Mouse (Mus musculus) thymus, postnatal 14 days (tissue): ENCODE data around the gene Nrm.
A peak's percentile ranks its signal among the peaks of the same experiment; 100 is the strongest.

Source experiments
- DNase-seq: peaks from one replicate; pipeline ENCODE4 v3.0.0; 2021

Gene Nrm

DNA sequence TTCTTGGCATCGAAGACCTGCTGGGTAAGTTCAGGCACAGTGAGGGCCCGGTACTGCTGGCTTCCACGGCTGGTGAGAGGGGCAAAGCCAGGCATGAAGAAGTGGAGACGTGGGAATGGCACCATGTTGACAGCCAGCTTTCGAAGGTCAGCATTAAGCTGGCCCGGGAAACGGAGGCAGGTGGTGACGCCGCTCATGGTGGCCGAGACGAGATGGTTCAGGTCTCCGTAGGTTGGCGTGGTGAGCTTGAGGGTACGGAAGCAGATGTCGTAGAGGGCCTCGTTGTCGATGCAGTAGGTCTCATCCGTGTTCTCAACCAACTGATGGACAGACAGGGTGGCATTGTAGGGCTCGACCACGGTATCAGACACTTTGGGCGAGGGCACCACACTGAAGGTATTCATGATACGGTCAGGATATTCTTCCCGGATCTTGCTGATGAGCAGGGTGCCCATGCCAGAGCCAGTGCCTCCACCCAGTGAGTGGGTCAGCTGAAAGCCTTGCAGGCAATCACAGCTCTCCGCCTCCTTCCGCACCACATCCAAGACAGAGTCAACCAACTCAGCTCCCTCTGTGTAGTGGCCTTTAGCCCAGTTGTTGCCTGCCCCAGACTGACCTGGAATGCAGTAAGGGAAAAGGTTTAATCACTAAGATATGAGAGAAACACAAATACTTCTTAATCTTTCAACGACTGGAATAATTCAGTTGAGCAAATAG lies 25.5 kb upstream of the Nrm start:
- no peak for DNase-seq

DNA sequence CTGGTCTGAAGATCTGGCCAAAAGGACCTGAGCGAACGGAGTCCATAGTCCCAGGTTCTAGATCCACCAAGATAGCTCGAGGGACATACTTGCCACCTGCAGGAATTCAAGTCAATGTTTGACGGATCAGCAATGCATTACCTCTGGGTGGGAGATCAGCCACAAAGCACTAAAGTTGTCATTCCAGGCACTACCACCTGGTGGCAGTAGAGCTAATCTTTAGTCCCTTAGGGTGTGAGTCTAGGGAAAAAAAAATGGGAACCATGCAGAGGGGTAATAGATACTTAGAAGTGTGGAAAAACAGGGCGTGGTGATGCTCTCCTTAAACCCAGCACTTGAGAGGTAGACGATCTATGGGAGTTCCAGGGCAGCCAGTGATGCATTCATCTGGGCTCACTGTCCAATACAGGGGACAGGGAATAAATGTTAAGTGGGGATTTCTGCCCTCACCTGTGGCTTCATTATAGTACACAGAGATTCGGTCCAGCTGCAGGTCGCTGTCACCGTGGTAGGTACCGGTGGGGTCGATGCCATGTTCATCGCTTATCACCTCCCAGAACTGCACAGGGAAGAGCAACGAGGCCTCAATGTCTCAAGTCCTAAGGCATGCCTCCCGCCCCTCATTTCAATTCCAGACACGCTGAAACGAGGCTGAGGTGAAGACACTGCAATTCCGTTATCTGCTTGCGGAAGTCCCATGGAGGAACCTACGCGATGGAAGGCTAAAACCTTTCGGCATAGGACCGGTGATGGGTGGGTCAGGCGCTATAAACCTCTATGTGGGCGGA lies 24.7 kb upstream of the Nrm start:
- DNase-seq, result peak; percentile 86

DNA sequence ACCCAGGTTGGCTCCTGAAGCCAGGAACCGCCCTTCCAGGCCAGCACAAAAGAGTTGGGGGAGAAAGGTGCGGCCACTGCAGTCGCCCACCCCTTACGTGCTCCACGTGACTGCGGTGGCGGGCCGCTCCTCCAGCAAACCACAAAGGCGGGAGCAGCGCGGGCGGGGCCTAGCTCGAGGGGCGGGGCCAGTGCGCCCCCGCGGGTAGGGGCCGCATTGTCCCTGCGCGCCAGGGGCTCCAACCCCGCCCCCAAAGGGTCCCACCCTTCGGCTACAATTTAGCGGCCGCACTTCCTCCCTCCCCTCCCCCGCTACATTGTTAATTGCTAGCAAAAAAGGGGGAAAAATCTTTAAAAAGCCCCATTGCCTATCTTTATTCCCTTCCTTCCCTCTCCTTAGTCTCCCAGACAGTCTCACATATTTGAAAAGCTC lies 24.1 kb upstream of the Nrm start:
- peak; percentile 98 for DNase-seq

DNA sequence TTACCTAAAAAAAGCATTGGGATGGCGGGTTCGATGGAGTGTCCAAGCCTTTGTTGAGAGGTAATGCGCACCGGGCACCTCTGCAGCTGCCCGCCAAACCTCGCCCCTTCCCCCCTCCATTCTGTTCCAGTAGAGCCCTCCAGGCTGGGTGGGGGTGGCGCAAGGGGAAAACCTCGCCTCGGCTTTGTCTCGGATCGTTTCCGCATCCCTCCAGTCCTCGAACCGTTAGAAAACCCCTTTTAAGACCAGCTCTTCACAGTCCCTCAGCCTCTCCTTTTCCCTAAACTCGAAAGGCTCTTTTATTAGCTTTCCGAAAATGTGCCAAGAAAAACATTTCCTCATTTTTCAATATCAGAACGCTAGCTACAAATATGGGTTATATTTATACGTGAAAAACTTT lies 23.6 kb upstream of the Nrm start:
- DNase-seq, result peak; percentile 87

DNA sequence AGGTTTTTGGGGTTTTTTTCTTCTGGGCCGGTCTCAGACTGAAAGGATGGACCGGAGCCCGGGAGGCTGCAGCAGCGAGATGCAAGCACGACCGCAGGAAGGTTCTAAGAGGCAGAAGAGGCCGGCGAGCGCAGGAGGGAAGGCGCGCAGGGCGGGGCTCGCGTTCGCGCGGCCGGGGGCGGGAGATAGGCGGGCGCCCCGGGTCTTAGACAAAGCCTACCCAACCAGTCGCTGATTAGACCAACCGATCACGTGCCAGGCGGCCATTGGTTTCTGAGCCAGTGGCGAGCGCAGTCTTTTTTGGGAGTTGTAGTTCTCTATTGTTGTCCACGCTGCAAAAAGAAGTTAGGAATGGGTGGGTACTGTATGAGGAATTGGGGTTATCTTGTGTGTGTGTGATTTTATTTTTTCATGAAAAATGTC lies 23.0 kb upstream of the Nrm start, which contains the start of gene Tubb5:
Gene Tubb5 (minus strand): TSS at position 185 of the 423 bp plus-strand sequence.
- peak; percentile 98 for DNase-seq

DNA sequence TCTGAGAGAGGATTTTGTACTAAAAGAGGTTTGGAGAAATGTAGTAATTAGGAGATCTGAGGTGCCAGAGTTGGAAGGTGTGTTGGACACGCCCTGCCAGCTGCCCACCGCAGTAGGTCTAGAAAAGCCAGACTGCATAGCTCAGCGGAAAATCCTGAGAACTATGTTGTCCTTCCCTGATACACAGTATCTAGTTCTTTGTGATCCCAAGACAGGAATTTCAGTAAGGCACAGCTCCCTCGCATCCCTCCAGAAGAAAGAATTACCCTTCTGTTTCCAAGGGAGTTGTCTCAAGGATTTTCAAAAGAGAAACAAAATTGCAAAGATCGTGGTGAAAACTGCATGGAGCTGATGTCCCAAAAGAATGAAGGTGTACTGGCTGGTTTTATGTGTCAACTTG lies 22.5 kb upstream of the Nrm start:
- peak; percentile 41 for DNase-seq

DNA sequence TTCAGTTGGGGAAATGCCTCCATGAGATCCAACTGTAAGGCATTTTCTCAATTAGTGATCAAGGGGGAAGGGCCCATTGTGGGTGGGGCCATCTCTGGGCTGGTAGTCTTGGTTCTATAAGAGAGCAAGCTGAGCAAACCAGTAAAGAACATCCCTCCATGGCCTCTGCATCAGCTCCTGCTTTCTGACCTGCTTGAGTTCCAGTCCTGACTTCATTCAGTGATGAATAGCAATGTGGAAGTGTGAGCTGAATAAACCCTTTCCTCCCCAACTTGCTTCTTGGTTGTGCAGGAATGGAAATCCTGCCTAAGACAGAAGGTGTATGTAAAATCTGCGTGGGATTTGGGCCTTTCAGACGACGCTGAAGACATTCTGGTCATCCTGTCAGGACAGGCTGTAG lies 22.1 kb upstream of the Nrm start:
- peak; percentile 34 for DNase-seq

DNA sequence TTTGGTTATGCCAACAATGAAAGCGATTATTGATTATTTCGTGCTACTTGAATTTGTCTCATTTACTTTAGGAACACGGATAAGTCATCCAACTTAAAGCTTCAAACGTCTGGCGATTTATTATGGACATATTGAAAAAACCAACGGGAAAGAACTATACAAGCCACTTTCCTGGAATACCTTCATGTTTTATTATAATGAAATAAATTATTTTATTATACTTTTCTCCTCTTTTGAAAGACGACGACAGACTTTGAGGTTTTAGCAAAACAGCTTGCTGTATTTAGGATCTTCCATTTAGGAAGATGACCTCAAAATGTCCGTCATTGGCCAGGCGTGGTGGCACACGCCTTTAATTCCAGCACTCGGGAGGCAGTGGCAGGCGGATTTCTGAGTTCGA lies 20.6 kb upstream of the Nrm start:
- no peak for DNase-seq

DNA sequence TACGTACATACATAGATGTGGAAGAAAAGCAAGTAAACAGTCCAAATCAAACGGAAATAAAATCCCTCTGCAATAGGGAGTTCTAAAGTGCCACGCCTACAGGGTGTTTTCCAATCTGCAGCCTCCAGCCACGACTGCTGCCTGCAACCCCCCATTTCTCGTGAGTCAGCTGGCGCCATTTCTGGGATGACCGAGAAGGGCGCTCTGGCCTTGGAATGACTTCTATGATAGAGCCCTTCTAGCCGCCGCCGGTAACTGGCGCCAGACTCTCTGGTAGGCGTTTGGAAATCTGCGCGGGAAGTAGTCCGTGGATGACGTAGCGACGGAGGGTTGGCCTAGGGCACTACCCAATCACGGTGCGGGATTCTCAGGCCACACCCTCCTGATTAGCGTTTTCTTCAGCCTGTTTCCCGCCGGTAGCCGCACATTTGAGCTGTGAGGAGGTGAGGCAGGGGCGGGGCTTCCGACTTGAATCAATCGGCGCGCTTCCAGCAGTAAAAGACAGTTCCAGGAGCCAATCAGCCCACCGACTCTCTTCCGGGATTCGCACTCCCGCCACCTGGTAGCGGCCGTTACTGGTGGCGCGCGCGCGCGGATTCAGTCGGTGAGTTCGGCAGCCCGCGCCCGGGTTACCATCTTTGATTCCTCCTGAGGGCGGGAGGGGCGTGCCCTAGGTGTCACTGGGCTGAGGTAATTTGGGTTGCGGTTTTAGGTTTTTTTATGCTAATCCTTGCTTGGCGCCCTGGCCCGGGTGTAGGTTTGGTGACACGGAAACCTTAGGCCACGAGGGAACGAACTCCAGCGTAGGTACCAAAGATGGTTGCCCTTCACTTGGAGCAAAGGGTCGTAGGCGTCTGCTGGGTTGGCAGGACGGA lies 19.8 kb upstream of the Nrm start, which contains the start of gene Mdc1:
Gene Mdc1 (plus strand): TSS at position 440 of the 875 bp plus-strand sequence.
- DNase-seq, result peak; percentile 99

DNA sequence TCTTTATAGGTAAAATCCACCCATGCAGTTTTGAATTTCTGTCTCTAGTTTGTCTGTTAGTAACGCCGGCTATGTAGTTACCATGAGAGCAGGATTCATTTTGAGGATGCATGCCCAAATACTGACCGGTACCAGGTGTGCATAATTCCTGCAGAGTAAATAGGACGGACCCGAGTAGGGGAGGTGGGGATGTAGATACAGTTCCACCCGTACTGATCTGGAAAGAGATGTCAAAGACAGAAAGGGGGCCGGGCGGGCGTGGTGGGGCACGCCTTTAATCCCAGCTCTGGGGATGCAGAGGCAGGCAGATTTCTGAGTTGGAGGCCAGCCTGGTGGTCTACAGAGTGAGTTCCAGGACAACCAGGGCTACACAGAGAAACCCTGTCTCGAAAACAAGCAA lies 19.1 kb upstream of the Nrm start:
- peak; percentile 37 for DNase-seq

DNA sequence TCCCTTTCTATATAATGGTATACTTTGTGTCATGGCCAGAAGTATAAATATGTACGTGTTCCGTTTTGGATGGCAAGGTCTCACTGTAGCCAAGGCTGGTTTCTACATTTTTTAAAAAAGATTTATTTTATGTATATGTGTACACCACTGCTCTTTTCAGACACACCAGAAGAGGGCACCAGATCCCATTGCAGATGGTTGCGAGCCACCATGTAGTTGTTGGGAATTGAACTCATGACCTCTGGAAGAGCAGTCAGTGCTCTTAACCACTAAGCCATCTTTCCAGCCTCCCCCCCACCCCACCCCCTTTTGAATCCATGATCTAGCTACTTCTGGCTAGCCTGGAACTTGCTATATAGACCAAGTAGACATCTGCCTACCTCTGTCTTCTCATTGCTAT lies 17.6 kb upstream of the Nrm start:
- no peak for DNase-seq

DNA sequence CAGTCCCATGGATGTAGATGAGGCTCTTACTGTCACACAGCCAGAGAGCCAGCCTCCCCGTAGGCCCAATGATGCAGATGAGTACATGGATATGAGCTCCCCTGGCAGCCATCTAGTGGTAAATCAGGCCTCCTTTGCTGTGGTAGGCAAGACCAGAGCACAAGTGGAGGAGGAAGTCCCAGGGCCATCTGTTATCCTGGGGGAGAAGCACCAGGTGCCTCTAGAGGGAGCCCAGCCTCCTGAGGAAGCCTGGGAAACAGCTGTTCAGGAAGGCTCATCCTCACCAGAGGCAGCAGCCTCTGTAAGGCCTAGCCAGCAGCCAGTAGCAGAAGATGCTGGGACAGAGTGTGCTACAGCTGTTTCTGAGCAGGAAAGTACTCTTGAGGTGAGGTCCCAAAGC lies 13.0 kb upstream of the Nrm start:
- no peak for DNase-seq

DNA sequence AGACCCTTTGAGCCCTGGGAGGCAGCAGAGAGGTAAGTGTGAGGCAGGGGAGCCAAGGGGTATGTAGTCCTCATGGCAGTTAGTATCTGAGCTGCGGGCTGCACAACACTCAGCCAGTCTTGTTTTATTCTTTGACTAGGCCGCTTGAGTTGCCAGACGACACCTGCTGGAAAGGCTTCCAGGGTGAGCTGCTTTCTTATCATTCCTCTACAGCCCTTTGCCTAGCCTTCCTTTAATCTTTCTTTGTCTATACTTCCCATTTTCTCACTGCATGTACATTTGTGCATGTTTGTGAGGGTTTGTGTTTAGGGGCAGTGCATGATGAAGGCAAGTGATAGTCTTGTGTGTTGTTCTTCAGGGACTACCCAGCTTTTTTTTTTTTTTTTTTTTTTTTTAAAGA lies 10.1 kb upstream of the Nrm start:
- DNase-seq, result no peak

DNA sequence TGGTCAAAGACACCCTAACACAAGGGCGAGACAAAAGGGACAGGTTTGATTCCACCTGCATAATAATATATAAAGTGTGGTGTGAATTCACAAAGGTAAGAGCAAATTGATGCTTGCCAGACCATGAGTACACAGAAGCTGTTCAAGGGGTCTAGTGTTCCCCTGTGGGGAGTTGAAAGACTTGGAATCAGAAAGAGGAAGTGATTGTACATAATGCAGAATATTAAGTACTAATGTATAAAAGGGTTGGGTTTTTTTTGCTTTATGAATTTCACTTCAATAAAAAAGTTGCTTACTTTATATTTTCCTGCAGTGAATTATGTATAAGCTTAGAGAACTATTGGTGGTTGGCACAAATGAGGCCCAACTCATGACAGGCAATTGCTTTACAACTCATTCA lies 1.7 kb upstream of the Nrm start:
- DNase-seq, result no peak

DNA sequence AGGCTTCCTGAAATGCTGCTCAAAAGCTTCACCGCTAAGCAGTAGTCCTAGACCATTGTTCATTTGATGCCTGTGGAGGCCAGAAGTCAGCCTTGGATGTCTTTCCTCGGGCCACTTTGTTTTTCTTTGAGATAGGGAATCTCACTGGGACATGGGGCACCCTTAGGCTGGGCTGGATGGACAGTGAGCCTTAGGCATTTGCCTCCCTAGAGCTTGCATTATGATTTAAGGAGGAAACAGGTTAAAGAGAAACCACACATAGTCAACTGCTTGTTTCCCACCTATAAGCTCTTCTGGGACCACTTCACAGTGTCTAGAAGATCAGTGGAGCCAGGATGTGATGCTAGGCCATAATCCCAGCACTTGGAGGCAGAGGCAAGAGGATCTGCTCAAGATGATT lies 1.3 kb upstream of the Nrm start:
- DNase-seq, result no peak

DNA sequence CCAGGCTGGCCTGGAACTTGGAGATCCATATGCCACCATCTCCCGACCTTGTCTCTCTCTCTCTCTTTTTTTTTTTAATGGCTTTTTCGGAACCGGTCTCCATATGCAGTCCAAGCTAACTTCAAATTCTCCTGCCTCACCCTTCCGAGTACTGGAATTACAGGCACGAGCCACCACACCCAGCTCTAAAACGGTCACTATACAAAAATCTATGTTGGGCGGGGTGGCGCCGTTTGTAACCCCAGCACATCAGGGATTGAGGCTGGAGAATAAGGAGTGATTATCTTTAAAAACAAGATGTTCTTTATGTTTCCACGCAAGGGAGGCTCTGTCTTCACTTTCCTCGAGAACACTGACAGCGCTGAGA lies 304 bp upstream of the Nrm start:
- DNase-seq, result no peak

DNA sequence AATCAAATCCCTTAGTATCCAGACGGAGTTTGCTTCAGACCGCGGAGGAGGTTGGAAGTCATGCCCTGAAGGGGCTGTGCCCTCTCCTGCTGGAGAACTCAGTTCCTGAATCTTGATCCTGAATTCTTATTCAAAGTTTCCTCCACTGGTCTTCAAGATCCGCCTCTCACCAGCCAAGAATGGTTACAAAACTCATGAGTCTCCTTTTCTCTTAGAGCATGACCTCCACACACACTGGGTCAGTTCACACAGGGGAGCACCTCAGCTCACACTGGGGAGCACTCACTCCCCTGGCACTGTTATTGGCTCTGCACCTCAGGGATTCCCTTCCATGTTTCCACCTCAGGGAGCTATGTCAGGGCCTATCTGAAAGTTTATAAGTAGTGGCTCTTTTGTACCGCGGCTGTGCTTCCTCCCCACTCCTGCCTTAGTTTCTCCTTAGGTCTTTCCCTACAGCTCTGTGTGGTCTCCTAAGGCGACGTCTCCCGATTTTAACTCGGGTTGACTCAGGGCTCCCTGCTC lies 3.8 kb downstream of the Nrm start:
- DNase-seq, result no peak

DNA sequence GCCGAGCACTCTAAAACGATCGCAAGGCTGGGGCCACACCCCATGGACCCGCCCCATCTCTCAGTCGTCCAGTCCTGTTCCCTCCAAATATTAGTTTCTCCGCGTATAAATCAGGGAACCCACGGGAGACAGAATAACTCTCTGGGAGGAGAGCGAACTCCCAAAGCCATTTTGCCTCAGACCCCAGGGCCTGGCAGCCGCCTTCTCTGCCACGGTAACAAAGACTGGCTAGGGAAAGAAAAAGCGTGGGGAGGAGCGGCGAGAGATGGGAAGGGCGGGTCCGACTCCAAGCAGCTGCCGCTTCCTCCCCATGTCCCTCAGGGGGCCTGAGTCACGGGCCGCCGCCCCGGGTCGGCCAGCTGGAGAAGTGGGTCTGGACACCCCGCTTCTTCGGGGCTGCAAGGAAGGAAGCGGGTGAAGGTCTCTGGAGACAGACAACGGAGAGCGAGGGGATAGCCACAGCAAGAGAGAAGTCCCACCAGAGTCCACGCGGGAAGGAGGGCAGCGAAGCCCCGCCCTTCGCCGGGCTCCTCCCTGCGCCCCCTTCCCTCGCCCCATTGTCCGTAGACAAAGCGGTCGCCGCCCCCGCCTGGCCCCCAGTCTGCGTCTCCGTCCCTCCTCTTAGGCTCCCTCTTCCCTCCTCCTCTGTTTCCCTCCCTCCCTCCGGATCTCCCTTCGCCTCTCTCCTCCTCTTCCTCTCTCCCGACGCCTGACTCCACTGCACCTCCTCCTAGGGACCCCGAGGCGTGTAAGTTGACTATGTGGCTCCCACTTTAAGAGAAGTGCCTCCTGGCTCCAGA lies 4.6 kb downstream of the Nrm start, which contains the start of gene Ppp1r18:
Gene Ppp1r18 (plus strand): TSS at position 113 of the 800 bp plus-strand sequence.
- DNase-seq, result peak; percentile 60

DNA sequence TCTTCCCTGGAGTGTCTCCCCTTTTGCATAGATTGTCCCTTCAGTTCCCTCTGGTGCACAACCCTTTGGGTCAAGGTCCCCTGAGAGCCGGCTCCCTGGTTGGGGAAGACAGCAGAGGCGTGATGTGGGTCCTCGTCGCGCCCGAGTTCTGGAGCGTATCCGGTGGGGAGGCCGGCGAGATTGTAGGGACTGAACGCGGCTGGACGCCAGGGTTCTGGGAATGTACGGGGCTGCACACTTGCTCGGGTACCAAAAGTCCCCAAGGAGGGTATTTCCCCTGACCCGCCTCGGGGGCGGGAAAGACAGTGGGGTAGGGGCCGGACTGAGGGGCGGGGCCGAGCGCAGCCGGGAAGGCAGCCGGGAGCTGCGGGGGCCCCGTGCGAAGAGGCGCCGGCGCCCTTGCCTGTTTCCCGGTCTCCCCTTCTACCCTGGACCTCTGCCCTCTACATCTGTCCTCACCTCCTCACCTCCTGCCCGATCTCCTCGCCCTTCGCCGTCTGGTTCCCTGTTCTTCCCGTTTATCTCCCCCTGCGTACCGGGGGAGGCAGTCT lies 5.2 kb downstream of the Nrm start:
- DNase-seq, result peak; percentile 66

DNA sequence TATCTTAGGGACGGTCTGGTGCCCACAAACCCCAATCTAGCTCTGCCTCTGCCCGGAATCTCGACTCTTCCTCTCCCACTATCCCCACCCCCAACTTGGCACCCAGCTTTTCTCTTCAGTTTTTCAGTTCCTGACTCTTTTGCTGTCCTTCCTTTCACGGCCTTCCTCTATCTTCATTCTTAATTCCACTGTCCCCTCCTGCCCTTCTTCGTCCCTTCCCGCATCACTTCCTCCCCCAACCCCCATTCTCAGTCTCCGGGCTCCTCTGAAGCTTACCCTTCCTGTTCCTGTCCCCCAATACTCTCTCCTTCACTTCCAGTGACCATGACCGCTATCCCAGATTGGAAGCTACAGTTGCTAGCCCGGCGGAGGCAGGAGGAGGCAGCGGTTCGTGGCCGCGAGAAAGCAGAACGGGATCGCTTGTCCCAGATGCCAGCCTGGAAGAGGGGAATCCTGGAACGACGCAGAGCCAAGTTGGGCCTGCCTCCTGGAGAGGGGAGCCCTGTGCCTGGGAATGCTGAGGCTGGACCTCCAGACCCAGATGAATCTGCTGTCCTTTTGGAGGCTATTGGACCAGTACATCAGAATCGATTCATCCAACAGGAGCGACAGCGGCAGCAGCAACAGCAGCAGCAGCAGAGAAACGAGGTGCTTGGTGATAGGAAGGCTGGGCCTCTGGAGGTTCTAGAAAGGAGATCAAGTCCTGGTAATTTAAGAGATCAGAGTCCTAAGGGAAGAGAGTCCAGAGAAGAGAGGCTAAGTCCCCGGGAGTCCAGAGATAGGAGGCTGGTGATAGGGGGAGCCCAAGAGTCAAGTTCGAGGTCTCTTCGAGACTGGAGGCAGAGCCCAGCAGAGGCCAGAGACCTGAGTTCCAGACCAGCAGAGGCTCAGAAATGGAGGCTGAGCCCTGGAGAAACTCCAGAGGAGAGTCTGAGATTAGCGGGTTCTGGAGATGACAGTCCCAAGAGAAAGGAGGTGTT lies 6.1 kb downstream of the Nrm start:
- peak; percentile 78 for DNase-seq
